In the genomic region with DNA sequence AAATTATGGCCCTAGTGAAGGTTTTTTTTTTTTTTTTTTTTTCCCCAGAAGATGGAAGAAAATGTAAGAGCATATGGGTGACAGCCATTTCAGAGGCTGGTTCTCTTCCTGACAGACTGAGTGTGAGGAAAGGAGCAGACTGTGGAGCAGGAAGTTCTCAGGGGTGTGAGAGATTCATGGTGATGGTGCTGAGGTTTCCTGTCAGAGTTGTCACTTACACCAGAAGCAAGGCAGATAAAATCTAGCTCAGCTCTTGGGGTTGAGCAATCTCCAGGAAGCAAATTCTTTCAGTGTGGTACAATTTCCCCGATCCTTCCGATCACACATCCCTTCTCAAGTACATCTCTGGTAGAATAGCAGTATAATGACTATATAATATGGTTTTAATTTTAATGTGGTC, we compare ENCODE assay signal across 24 mouse cellular contexts. TPM values are rescaled to one million over a fixed set of nuclear protein-coding genes. Genes with fewer than 3 reads are reported as not detected.
DNase-seq lines count a peak whose midpoint lies in the region; ATAC-seq and TF ChIP-seq lines count a peak whose summit lies in the region.
"Had no signal": no experiment of that assay in that cellular context is flagged by ENCODE, and none has a peak within 500 bp of the region (broad histone marks: within the 10 kb centered on the region; RNA-seq: fewer than 3 reads in every experiment).

No protein-coding gene starts in this region.

- WGBS in forebrain, postnatal 0 days: 79% methylated on average over 2 of the region's 2 CpGs
- WGBS in forebrain, embryonic 16.5 days: 85% methylated on average over 2 of the region's 2 CpGs

- H3K4me1 ChIP-seq in forebrain, postnatal 0 days (ENCODE audit: insufficient read depth): no peaks in the 10 kb centered on the region
- no peaks in the 10 kb centered on the region for H3K4me1 ChIP-seq in forebrain, embryonic 16.5 days (replicated peaks; ENCODE audit: control insufficient read depth, insufficient read depth, low read length)
- H3K4me1 ChIP-seq: forebrain, embryonic 12.5 days; hindbrain, embryonic 12.5 days; midbrain, embryonic 12.5 days; neural tube, embryonic 15.5 days had no signal

- DNase-seq in forebrain, postnatal 0 days: no peak
- DNase-seq in thymus, postnatal 0 days (ENCODE audit: low spot score): peak; percentile 42
- DNase-seq in thymus, adult 18-20 months: no peak
- DNase-seq in naive thymus-derived CD4-positive, alpha-beta T cell, adult 2 months (ENCODE audit: low read depth): peak; percentile 63
- no peak for DNase-seq in kidney, adult 9 months
- DNase-seq in adrenal gland, postnatal 10 days: no peak
- DNase-seq: cerebellum, adult 11 months; cerebellum, postnatal 14 days; heart, adult 2 months; liver, postnatal 0 days had no signal

- no peak overlapping the region for H3K27ac ChIP-seq in forebrain, postnatal 0 days (ENCODE audit: low read depth, low read length)
- H3K27ac ChIP-seq in forebrain, embryonic 16.5 days (ENCODE audit: low read length): no peak overlapping the region
- H3K27ac ChIP-seq: forebrain, embryonic 12.5 days; heart, adult 2 months; hindbrain, embryonic 12.5 days; midbrain, embryonic 12.5 days; neural tube, embryonic 15.5 days had no signal

- H3K4me2 ChIP-seq in forebrain, postnatal 0 days (ENCODE audit: low read depth): no peak overlapping the region
- no peak overlapping the region for H3K4me2 ChIP-seq in forebrain, embryonic 16.5 days (ENCODE audit: low read length)
- H3K4me2 ChIP-seq: forebrain, embryonic 12.5 days; hindbrain, embryonic 12.5 days; midbrain, embryonic 12.5 days; neural tube, embryonic 15.5 days had no signal

- no peaks in the 10 kb centered on the region for H3K9me3 ChIP-seq in forebrain, postnatal 0 days (ENCODE audit: low read length)
- H3K9me3 ChIP-seq in forebrain, embryonic 16.5 days (ENCODE audit: control insufficient read depth, low read length): no peaks in the 10 kb centered on the region
- H3K9me3 ChIP-seq: forebrain, embryonic 12.5 days; hindbrain, embryonic 12.5 days; midbrain, embryonic 12.5 days; neural tube, embryonic 15.5 days had no signal

- no peak overlapping the region for H3K4me3 ChIP-seq in forebrain, postnatal 0 days (ENCODE audit: low read depth, low read length)
- no peak overlapping the region for H3K4me3 ChIP-seq in forebrain, embryonic 16.5 days (replicated peaks; ENCODE audit: low read length)
- H3K4me3 ChIP-seq: forebrain, embryonic 12.5 days; heart, adult 2 months; hindbrain, embryonic 12.5 days; midbrain, embryonic 12.5 days; neural tube, embryonic 15.5 days had no signal

- TF ChIP-seq CTCF in forebrain, postnatal 0 days (IDR thresholded peaks at IDR 0.05; ENCODE audit: low read depth): no peak

- H3K27me3 ChIP-seq in forebrain, postnatal 0 days (ENCODE audit: insufficient read depth, low read length): no peaks in the 10 kb centered on the region
- no peaks in the 10 kb centered on the region for H3K27me3 ChIP-seq in forebrain, embryonic 16.5 days (replicated peaks; ENCODE audit: control insufficient read depth, insufficient read depth, low read length)
- H3K27me3 ChIP-seq: forebrain, embryonic 12.5 days; hindbrain, embryonic 12.5 days; midbrain, embryonic 12.5 days; neural tube, embryonic 15.5 days had no signal

- ATAC-seq in forebrain, postnatal 0 days: peak; percentile 93
- ATAC-seq in forebrain, embryonic 16.5 days: no peak
- peak; percentile 89 for ATAC-seq in granulocyte monocyte progenitor cell, adult 5-6 weeks (replicated peaks; ENCODE audit: poor library complexity, severe bottlenecking)
- ATAC-seq: intestine, embryonic 16.5 days; liver, postnatal 0 days had no signal

- H3K9ac ChIP-seq in forebrain, postnatal 0 days: no peak overlapping the region
- H3K9ac ChIP-seq in forebrain, embryonic 16.5 days (replicated peaks; ENCODE audit: low read depth, low read length): no peak overlapping the region
- H3K9ac ChIP-seq: forebrain, embryonic 12.5 days; hindbrain, embryonic 12.5 days; liver, postnatal 0 days; midbrain, embryonic 12.5 days; neural tube, embryonic 15.5 days had no signal

- H3K36me3 ChIP-seq in forebrain, postnatal 0 days (ENCODE audit: insufficient read depth): no peaks in the 10 kb centered on the region
- no peaks in the 10 kb centered on the region for H3K36me3 ChIP-seq in forebrain, embryonic 16.5 days (ENCODE audit: control insufficient read depth, insufficient read depth)
- H3K36me3 ChIP-seq: forebrain, embryonic 12.5 days; hindbrain, embryonic 12.5 days; midbrain, embryonic 12.5 days; neural tube, embryonic 15.5 days had no signal

RNA-seq across cellular contexts. Expression of gene Olfr1423, which starts 14.5 kb away (rescaled TPM):
- total RNA-seq in forebrain, postnatal 0 days (2014; rRNA removed): not detected in 2 replicates
- not detected in 2 replicates for polyA plus RNA-seq in forebrain, postnatal 0 days (2015; fragmentation: Nextera tagmentation; extraction: Ambion mirVana)
- polyA plus RNA-seq in forebrain, embryonic 16.5 days (2015; fragmentation: Nextera tagmentation; extraction: Ambion mirVana): not detected in 2 replicates
- polyA plus RNA-seq in thymus, postnatal 0 days (2015; fragmentation: Nextera tagmentation; extraction: Ambion mirVana): not detected in 2 replicates
- total RNA-seq in granulocyte monocyte progenitor cell, adult 5-6 weeks (2014; fragmentation: Nextera tagmentation): not detected in 2 replicates
- not detected in 2 replicates for total RNA-seq in granulocyte monocyte progenitor cell, adult 5-6 weeks (2017)
- not detected for total RNA-seq in adrenal gland, postnatal 10 days (2021)
- total RNA-seq: heart, adult 2 months; layer of hippocampus, adult 18-20 months; left cerebral cortex, postnatal 14 days had no signal
- polyA plus RNA-seq: brain, embryonic 14.5 days; heart, adult 2 months; heart, embryonic 16.5 days; intestine, embryonic 16.5 days; kidney, embryonic 16.5 days; limb, embryonic 14.5 days; liver, postnatal 0 days; neural tube, embryonic 15.5 days; testis, adult 2 months had no signal

RNA-seq across cellular contexts. Expression of gene Olfr1424, which starts 35.9 kb away (rescaled TPM):
- not detected in 2 replicates for total RNA-seq in forebrain, postnatal 0 days (2014; rRNA removed)
- polyA plus RNA-seq in forebrain, postnatal 0 days (2015; fragmentation: Nextera tagmentation; extraction: Ambion mirVana): not detected in 2 replicates
- not detected in 2 replicates for polyA plus RNA-seq in forebrain, embryonic 16.5 days (2015; fragmentation: Nextera tagmentation; extraction: Ambion mirVana)
- not detected in 2 replicates for polyA plus RNA-seq in thymus, postnatal 0 days (2015; fragmentation: Nextera tagmentation; extraction: Ambion mirVana)
- total RNA-seq in granulocyte monocyte progenitor cell, adult 5-6 weeks (2014; fragmentation: Nextera tagmentation): not detected in 2 replicates
- not detected in 2 replicates for total RNA-seq in granulocyte monocyte progenitor cell, adult 5-6 weeks (2017)
- not detected for total RNA-seq in adrenal gland, postnatal 10 days (2021)
- total RNA-seq: heart, adult 2 months; layer of hippocampus, adult 18-20 months; left cerebral cortex, postnatal 14 days had no signal
- polyA plus RNA-seq: brain, embryonic 14.5 days; forebrain, embryonic 12.5 days; heart, adult 2 months; heart, embryonic 16.5 days; hindbrain, embryonic 12.5 days; intestine, embryonic 16.5 days; kidney, embryonic 16.5 days; limb, embryonic 14.5 days; liver, postnatal 0 days; midbrain, embryonic 12.5 days; neural tube, embryonic 15.5 days had no signal

RNA-seq across cellular contexts. Expression of gene Olfr1425, which starts 50.9 kb away (rescaled TPM):
- not detected in 2 replicates for total RNA-seq in forebrain, postnatal 0 days (2014; rRNA removed)
- polyA plus RNA-seq in forebrain, postnatal 0 days (2015; fragmentation: Nextera tagmentation; extraction: Ambion mirVana): not detected in 2 replicates
- not detected in 2 replicates for polyA plus RNA-seq in forebrain, embryonic 16.5 days (2015; fragmentation: Nextera tagmentation; extraction: Ambion mirVana)
- polyA plus RNA-seq in thymus, postnatal 0 days (2015; fragmentation: Nextera tagmentation; extraction: Ambion mirVana): not detected in 2 replicates
- not detected in 2 replicates for total RNA-seq in granulocyte monocyte progenitor cell, adult 5-6 weeks (2014; fragmentation: Nextera tagmentation)
- total RNA-seq in granulocyte monocyte progenitor cell, adult 5-6 weeks (2017): not detected in 2 replicates
- total RNA-seq in adrenal gland, postnatal 10 days (2021): not detected
- total RNA-seq: heart, adult 2 months; layer of hippocampus, adult 18-20 months; left cerebral cortex, postnatal 14 days had no signal
- polyA plus RNA-seq: brain, embryonic 14.5 days; forebrain, embryonic 12.5 days; heart, adult 2 months; heart, embryonic 16.5 days; hindbrain, embryonic 12.5 days; intestine, embryonic 16.5 days; kidney, embryonic 16.5 days; limb, embryonic 14.5 days; liver, postnatal 0 days; midbrain, embryonic 12.5 days; neural tube, embryonic 15.5 days; testis, adult 2 months had no signal

Comparison
In these comparisons a context has a peak if more than half of its experiments do, and no peak if none do; other contexts are left out.
1. DNase-seq: peak in thymus, postnatal 0 days (single experiment) and naive thymus-derived CD4-positive, alpha-beta T cell, adult 2 months (single experiment); none in forebrain, postnatal 0 days (single experiment), thymus, adult 18-20 months (0 of 2), kidney, adult 9 months (single experiment) and adrenal gland, postnatal 10 days (single experiment).